Mouse (Mus musculus) heart, embryonic 11.5 days (tissue): ENCODE results near the gene Camk2g. TPM values are rescaled to one million over a fixed set of nuclear protein-coding genes. Genes with fewer than 3 reads are reported as not detected.

ENCODE experiments used
- ATAC-seq: fragments of 200-750 bp; cut with Nextera tagmentation; replicated peaks from 2 replicates; pipeline ENCODE4 v1.8.0; 2017; ENCODE audit warnings: moderate library complexity; ENCODE audit not compliant: insufficient number of reproducible peaks, low FRiP score, low TSS enrichment
- H3K27ac ChIP-seq: fragments of 300-500 bp; sonication (generic); 2 replicates; pipeline ENCODE4 v1.5.1; 2014; ENCODE audit warnings: mild to moderate bottlenecking, low read depth, low read length
- H3K27me3 ChIP-seq: fragments of 300-500 bp; sonication (generic); 2 replicates; pipeline ENCODE4 v1.6.1; 2014; ENCODE audit warnings: mild to moderate bottlenecking, low read length, mixed read lengths; ENCODE audit not compliant: control insufficient read depth, insufficient read depth
- H3K36me3 ChIP-seq: fragments of 300-500 bp; sonication (generic); 2 replicates; pipeline ENCODE4 v1.6.1; 2014; ENCODE audit warnings: mild to moderate bottlenecking, low read length, moderate library complexity, mixed read lengths; ENCODE audit not compliant: control insufficient read depth, insufficient read depth
- H3K4me1 ChIP-seq: fragments of 300-500 bp; sonication (generic); 2 replicates; pipeline ENCODE4 v1.6.1; 2014; ENCODE audit warnings: low read length; ENCODE audit not compliant: control insufficient read depth, insufficient read depth
- H3K4me2 ChIP-seq: fragments of 300-500 bp; sonication (generic); 2 replicates; pipeline ENCODE4 v1.6.1; 2014; ENCODE audit warnings: mild to moderate bottlenecking, moderate library complexity
- H3K4me3 ChIP-seq: fragments of 300-500 bp; sonication (generic); 2 replicates; pipeline ENCODE4 v1.5.1; 2014; ENCODE audit warnings: low read depth, low read length
- H3K9ac ChIP-seq: fragments of 300-500 bp; sonication (generic); 2 replicates; pipeline ENCODE4 v1.6.1; 2014; ENCODE audit warnings: mild to moderate bottlenecking, low read depth, low read length, moderate library complexity
- H3K9me3 ChIP-seq: fragments of 300-500 bp; sonication (generic); replicated peaks from 2 replicates; pipeline ENCODE4 v1.6.1; 2016; ENCODE audit warnings: low read length; ENCODE audit not compliant: control insufficient read depth
- WGBS: fragments of 180-500 bp; shearing (Covaris S2); extraction: QIAGEN DNeasy Blood & Tissue Kit; methylation state at CpG from one replicate; pipeline ENCODE4 v1.1.7; 2014; ENCODE audit not compliant: insufficient replicate concordance; 5-methylcytosine and 5-hydroxymethylcytosine counted together
- polyA plus RNA-seq: library from polyadenylated mRNA; unstranded; fragments of >200 nt; fragmentation: Nextera tagmentation; extraction: Ambion mirVana; gene quantifications from 2 replicates; pipeline ENCODE4 v1.2.1, GENCODE M21; 2014

The Camk2g gene
- polyA plus RNA-seq, 1 experiment from 2014 or later: 61.8 TPM

- Histone ChIP-seq H3K36me3 (no peaks in the 10 kb centered on the region), H3K4me2 (no peak overlapping the region), H3K9me3 (no peaks in the 10 kb centered on the region), H3K4me3 (no peak overlapping the region), H3K4me1 (peaks cover 3% of the 10 kb centered on the region; the same call in 1 of the 2 replicates), H3K9ac (no peak overlapping the region), H3K27me3 (no peaks in the 10 kb centered on the region), H3K27ac (no peak overlapping the region)
- WGBS: 59% methylated on average over 1 of the region's 1 CpGs
- no peak for ATAC-seq
Observed at GRCm38 (mm10) chr14:20831915-20832314, 38.0 kb upstream of the Camk2g start.

- Histone ChIP-seq H3K4me1 (no peaks in the 10 kb centered on the region; the same call in 1 of the 2 replicates), H3K9ac (no peak overlapping the region), H3K4me2 (no peak overlapping the region), H3K27ac (no peak overlapping the region), H3K27me3 (no peaks in the 10 kb centered on the region), H3K4me3 (no peak overlapping the region), H3K9me3 (no peaks in the 10 kb centered on the region), H3K36me3 (no peaks in the 10 kb centered on the region)
- no peak for ATAC-seq
- WGBS: 64% methylated on average over 9 of the region's 9 CpGs
Observed at GRCm38 (mm10) chr14:20831141-20831910, 37.4 kb upstream of the Camk2g start.

DNA sequence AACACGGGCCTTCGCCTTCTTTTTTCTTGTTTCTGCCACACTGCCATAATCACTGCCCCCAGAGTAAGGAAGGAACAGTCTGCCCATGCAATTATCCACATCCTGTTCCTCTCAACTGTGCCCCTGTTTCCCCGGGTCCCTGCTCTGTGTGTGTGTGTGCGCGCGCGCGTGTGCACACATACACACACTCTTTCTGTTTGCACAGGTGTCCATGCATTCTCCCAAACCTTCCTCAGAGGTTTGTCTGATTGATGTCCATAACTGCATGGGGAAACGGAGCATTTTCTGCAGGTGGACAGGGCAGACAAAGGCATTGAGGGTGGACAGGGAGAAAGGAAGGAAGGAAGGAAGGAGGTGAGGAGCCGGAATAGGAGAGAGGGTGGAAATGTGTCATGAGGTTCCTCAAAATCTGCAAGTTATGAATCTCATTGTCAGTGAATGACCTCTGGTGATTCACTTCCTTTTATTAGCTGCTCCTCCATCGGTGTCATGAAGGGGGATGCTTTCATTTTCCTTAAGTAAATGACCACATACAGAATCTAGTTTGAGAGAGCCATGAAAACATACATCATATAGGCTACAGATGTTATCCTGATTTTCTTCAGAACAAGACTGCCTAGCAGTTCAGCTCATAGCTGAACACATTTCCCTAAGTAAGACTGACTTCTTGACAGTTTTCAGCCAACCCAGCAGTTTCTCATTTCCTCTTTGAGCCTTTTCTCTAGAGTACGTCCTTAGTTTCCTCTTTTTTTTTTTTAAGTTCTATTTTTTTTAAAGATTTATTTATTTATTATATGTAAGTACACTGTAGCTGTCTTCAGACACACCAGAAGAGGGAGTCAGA, 35.9 kb upstream of the Camk2g start:
- Histone ChIP-seq H3K4me1 (no peaks in the 10 kb centered on the region; the same call in 1 of the 2 replicates), H3K27ac (no peak overlapping the region), H3K27me3 (no peaks in the 10 kb centered on the region), H3K36me3 (no peaks in the 10 kb centered on the region), H3K9ac (no peak overlapping the region), H3K9me3 (no peaks in the 10 kb centered on the region), H3K4me2 (no peak overlapping the region), H3K4me3 (no peak overlapping the region)
- no peak for ATAC-seq
- 74% methylated on average over 12 of the region's 12 CpGs for WGBS

- ATAC-seq: no peak
- WGBS: 79% methylated on average over 3 of the region's 3 CpGs
- H3K4me1 ChIP-seq: no peaks in the 10 kb centered on the region
- H3K9ac ChIP-seq: no peak overlapping the region
- H3K9me3 ChIP-seq: no peaks in the 10 kb centered on the region
- no peaks in the 10 kb centered on the region for H3K27me3 ChIP-seq
- no peaks in the 10 kb centered on the region for H3K36me3 ChIP-seq
- H3K4me3 ChIP-seq: no peak overlapping the region
- no peak overlapping the region for H3K27ac ChIP-seq
- no peak overlapping the region for H3K4me2 ChIP-seq
Observed at GRCm38 (mm10) chr14:20828524-20828923, 34.6 kb upstream of the Camk2g start.

GRCm38 (mm10) chr14:20827491-20827890, 33.6 kb upstream of the Camk2g start:
- Histone ChIP-seq H3K4me3 (no peak overlapping the region), H3K9me3 (no peaks in the 10 kb centered on the region), H3K36me3 (no peaks in the 10 kb centered on the region), H3K27me3 (no peaks in the 10 kb centered on the region), H3K9ac (no peak overlapping the region), H3K4me1 (no peaks in the 10 kb centered on the region), H3K27ac (no peak overlapping the region), H3K4me2 (no peak overlapping the region)
- ATAC-seq: no peak
- WGBS: 82% methylated on average over 5 of the region's 5 CpGs

GRCm38 (mm10) chr14:20827061-20827460, 33.2 kb upstream of the Camk2g start:
- no peaks in the 10 kb centered on the region for H3K4me1 ChIP-seq
- 81% methylated on average over 8 of the region's 8 CpGs for WGBS
- H3K9me3 ChIP-seq: no peaks in the 10 kb centered on the region
- H3K9ac ChIP-seq: no peak overlapping the region
- no peak overlapping the region for H3K4me2 ChIP-seq
- H3K27ac ChIP-seq: no peak overlapping the region
- no peaks in the 10 kb centered on the region for H3K27me3 ChIP-seq
- H3K36me3 ChIP-seq: no peaks in the 10 kb centered on the region
- ATAC-seq: no peak
- no peak overlapping the region for H3K4me3 ChIP-seq

DNA sequence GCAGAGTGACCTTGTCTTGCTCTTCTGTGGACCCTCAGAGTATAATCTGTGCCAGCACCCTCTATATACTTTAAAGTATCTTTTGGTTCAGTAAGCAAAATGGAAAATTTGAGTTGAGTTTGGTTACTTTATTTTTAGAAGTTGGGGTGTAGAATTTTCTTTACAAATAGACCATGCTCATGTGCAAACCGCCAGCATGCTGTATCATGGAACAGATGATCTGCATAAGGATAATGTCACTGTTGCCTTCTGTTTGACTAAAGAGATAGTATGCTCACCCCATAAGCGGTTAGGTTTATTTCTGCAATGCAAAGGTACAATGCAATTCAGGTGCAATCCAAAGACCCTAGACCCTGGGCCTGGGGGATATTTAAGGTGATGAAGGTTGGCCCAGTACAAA, 31.6 kb upstream of the Camk2g start:
- Histone ChIP-seq H3K4me1 (no peaks in the 10 kb centered on the region), H3K36me3 (no peaks in the 10 kb centered on the region), H3K27ac (no peak overlapping the region), H3K9me3 (no peaks in the 10 kb centered on the region), H3K9ac (no peak overlapping the region), H3K27me3 (no peaks in the 10 kb centered on the region), H3K4me2 (no peak overlapping the region), H3K4me3 (no peak overlapping the region)
- no peak for ATAC-seq
- WGBS: 87% methylated on average over 2 of the region's 2 CpGs

- WGBS: 81% methylated on average over 1 of the region's 1 CpGs
- no peak overlapping the region for H3K4me2 ChIP-seq
- no peak for ATAC-seq
Observed at GRCm38 (mm10) chr14:20824517-20824916, 30.6 kb upstream of the Camk2g start.

More at GRCm38 (mm10) chr14:20824517-20824916, 30.6 kb upstream of the Camk2g start:
- Histone ChIP-seq H3K4me1 (no peaks in the 10 kb centered on the region), H3K4me3 (no peak overlapping the region), H3K27me3 (no peaks in the 10 kb centered on the region), H3K27ac (no peak overlapping the region), H3K36me3 (no peaks in the 10 kb centered on the region), H3K9me3 (no peaks in the 10 kb centered on the region), H3K9ac (no peak overlapping the region)
